Mouse (Mus musculus) A20 (cell line): ENCODE measurements at regions not wholly inside any gene's neighbourhood (a gene's known extent, or its start where the extent isn't known, plus 50 kb on each side); places are given as distances from the start of the nearest gene placed in this dataset.

Experiments
- DNase-seq: peaks from one replicate; pipeline ENCODE4 v3.0.0-alpha.2; 2011; ENCODE audit warnings: low read depth, low spot score

- DNase-seq, result no peak
Observed at GRCm38 (mm10) chr19:60148313-60148965, 78.1 kb downstream of the Fam204a start.

GRCm38 (mm10) chr19:60146451-60147190 is 79.9 kb downstream of the Fam204a start:
- DNase-seq, result no peak

- no peak for DNase-seq
Observed at GRCm38 (mm10) chr19:60145242-60145641, 81.3 kb downstream of the Fam204a start.

GRCm38 (mm10) chr19:60144336-60144989 is 82.0 kb downstream of the Fam204a start:
- DNase-seq, result peak; percentile 82

- no peak for DNase-seq
Observed at GRCm38 (mm10) chr19:60138881-60139280, 87.6 kb downstream of the Fam204a start.

GRCm38 (mm10) chr19:60136491-60136890 is 90.0 kb downstream of the Fam204a start:
- DNase-seq, result no peak

GRCm38 (mm10) chr19:60134447-60135328 is 91.8 kb downstream of the Fam204a start:
- DNase-seq, result no peak

- DNase-seq, result no peak
Observed at GRCm38 (mm10) chr19:60129635-60130034, 96.9 kb downstream of the Fam204a start.

- no peak for DNase-seq
Observed at GRCm38 (mm10) chr19:60124638-60125037, 101.9 kb downstream of the Fam204a start.

- no peak for DNase-seq
Observed at GRCm38 (mm10) chr19:60120917-60121316, 105.6 kb downstream of the Fam204a start.

- DNase-seq, result no peak
Observed at GRCm38 (mm10) chr19:60119051-60119450, 107.5 kb downstream of the Fam204a start.

GRCm38 (mm10) chr19:60113666-60114388 is 112.7 kb downstream of the Fam204a start:
- DNase-seq, result no peak

- DNase-seq, result no peak
Observed at GRCm38 (mm10) chr19:60110278-60110677, 116.2 kb downstream of the Fam204a start.

GRCm38 (mm10) chr19:60109488-60109887 is 117.0 kb downstream of the Fam204a start:
- DNase-seq, result no peak

- no peak for DNase-seq
Observed at GRCm38 (mm10) chr19:60097915-60098314, 128.6 kb downstream of the Fam204a start.

GRCm38 (mm10) chr19:60074986-60075385 is 131.5 kb upstream of the Rab11fip2 start:
- no peak for DNase-seq

GRCm38 (mm10) chr19:60073328-60073727 is 129.9 kb upstream of the Rab11fip2 start:
- no peak for DNase-seq

- DNase-seq, result no peak
Observed at GRCm38 (mm10) chr19:60066183-60066582, 122.7 kb upstream of the Rab11fip2 start.

GRCm38 (mm10) chr19:60055121-60055874 is 111.8 kb upstream of the Rab11fip2 start:
- DNase-seq, result no peak

- DNase-seq, result no peak
Observed at GRCm38 (mm10) chr19:60051151-60051550, 107.7 kb upstream of the Rab11fip2 start.
